Mouse (Mus musculus) midbrain, postnatal 0 days (tissue): ENCODE data around the gene Gm13023. TPM values are rescaled to one million over a fixed set of nuclear protein-coding genes. Genes with fewer than 3 reads are reported as not detected.
"Not testable (repeated sequence)": the region's sequence is repeated elsewhere in the genome, so short reads cannot be mapped to it uniquely, and the experiment has no call there.

Experiments used
- ATAC-seq: fragments of 200-750 bp; cut with Nextera tagmentation; 2 replicates; pipeline ENCODE4 v1.8.0; 2017; ENCODE audit warnings: moderate number of reproducible peaks, mild to moderate bottlenecking, moderate TSS enrichment, moderate library complexity; ENCODE audit not compliant: low FRiP score
- DNase-seq: peaks from one replicate; pipeline ENCODE4 v3.0.0-alpha.2; 2015; ENCODE audit warnings: low spot score
- H3K27ac ChIP-seq: fragments of 300-500 bp; sonication (generic); 2 replicates; pipeline ENCODE4 v1.5.1; 2014; ENCODE audit warnings: low read depth, mild to moderate bottlenecking, low read length, mixed read lengths
- H3K27me3 ChIP-seq: fragments of 300-500 bp; sonication (generic); 2 replicates; pipeline ENCODE4 v1.6.1; 2014; ENCODE audit warnings: low read length, control low read depth, mixed read lengths; ENCODE audit not compliant: insufficient read depth
- H3K36me3 ChIP-seq: fragments of 300-500 bp; sonication (generic); 2 replicates; pipeline ENCODE4 v1.6.1; 2014; ENCODE audit warnings: low read length, control low read depth, mixed read lengths; ENCODE audit not compliant: insufficient read depth
- H3K4me1 ChIP-seq: fragments of 300-500 bp; sonication (generic); 2 replicates; pipeline ENCODE4 v1.6.1; 2014; ENCODE audit warnings: mild to moderate bottlenecking, control low read depth, antibody characterized with exemption, low read length, mixed read lengths; ENCODE audit not compliant: insufficient read depth
- H3K4me2 ChIP-seq: fragments of 300-500 bp; sonication (generic); 2 replicates; pipeline ENCODE4 v1.6.1; 2014; ENCODE audit warnings: low read depth, mild to moderate bottlenecking, low read length, mixed read lengths; ENCODE audit not compliant: poor library complexity, severe bottlenecking
- H3K4me3 ChIP-seq: fragments of 300-500 bp; sonication (generic); 2 replicates; pipeline ENCODE4 v1.5.1; 2014; ENCODE audit warnings: low read depth, mild to moderate bottlenecking, low read length, moderate library complexity
- H3K9ac ChIP-seq: fragments of 300-500 bp; sonication (generic); replicated peaks from 2 replicates; pipeline ENCODE4 v1.6.1; 2014; ENCODE audit warnings: mild to moderate bottlenecking, low read length, moderate library complexity, mixed read lengths; ENCODE audit not compliant: poor library complexity, severe bottlenecking
- H3K9me3 ChIP-seq: fragments of 300-500 bp; sonication (generic); 2 replicates; pipeline ENCODE4 v1.6.1; 2016; ENCODE audit warnings: low read length, control low read depth
- CTCF ChIP-seq: IDR thresholded peaks from 2 replicates; pipeline ENCODE4 v1.5.1; 2016; ENCODE audit warnings: antibody characterized with exemption, mild to moderate bottlenecking
- WGBS: fragments of 180-500 bp; shearing (Covaris S2); extraction: QIAGEN DNeasy Blood & Tissue Kit; methylation state at CpG from one replicate; pipeline ENCODE4 v1.1.7; 2014; 5-methylcytosine and 5-hydroxymethylcytosine counted together
- polyA plus RNA-seq: library from polyadenylated mRNA; unstranded; fragments of >200 nt; fragmentation: Nextera tagmentation; extraction: Ambion mirVana; gene quantifications from 2 replicates; pipeline ENCODE4 v1.2.1, GENCODE M21; 2015
- total RNA-seq: library from RNA; depleted of rRNA; stranded (reverse); fragments of >200 nt; gene quantifications from 2 replicates; pipeline ENCODE4 v1.2.3, GENCODE M21; 2014; rRNA removed

Gene Gm13023
- total RNA-seq (not detected in 2 replicates), polyA plus RNA-seq (not detected in 2 replicates)

DNA sequence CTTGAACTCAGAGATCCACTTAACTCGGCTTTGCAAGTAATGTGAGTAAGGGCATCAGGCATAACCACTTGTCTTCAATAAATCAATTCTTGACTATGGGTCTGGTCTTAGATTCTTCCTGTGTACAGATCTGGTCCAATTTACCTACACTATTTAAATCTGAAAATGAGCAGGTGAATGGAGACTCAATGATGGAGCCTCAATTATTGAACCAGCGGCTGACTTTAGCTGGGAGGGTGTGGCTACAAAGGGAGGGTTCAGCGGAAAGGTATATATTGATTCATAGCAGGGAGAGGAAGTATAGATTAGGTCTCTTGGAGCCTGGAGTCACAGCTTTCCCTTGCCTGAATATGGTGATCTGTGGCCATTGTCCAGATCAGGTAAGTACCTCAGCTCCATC, at the start of gene Gm13023:
Gm13023 (plus strand) TSS at position 301 of the 400 bp plus-strand sequence.
- H3K4me1 ChIP-seq, H3K27ac ChIP-seq, H3K4me2 ChIP-seq, H3K4me3 ChIP-seq, H3K27me3 ChIP-seq, H3K9ac ChIP-seq, DNase-seq, ATAC-seq, H3K36me3 ChIP-seq: not testable (repeated sequence)
- WGBS = 92% methylated on average over 3 of the region's 3 CpGs
- peaks cover 10% of the 10 kb centered on the region; the same call in 1 of the 2 replicates for H3K9me3 ChIP-seq

DNA sequence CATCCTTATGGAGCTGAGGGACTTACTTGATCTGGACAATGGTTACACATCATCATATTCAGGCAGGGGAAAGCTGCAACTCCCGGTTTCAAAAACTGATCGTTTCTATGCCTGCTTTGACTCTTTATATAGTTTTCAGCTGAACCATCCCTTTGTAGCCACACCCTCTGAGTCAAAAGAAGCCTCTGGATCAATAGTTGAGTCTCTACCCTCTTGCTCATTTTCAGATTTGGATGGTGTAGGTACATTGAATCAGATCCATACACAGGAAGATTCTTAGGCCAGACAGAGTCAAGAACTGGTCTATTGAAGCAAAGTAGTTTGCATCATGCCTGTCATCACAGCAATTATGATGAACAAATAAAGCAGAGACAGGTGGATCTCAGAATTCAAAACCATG, 26.8 kb downstream of the Gm13023 start, which contains the start of gene Gm13084:
Gm13084 (minus strand) TSS at position 101 of the 400 bp plus-strand sequence.
- Histone ChIP-seq H3K9me3 (peaks cover 18% of the 10 kb centered on the region; the same call in 1 of the 2 replicates), H3K27me3 (no peaks in the 10 kb centered on the region), H3K9ac (no peak within 1 kb of the TSS), H3K4me3 (no peak within 1 kb of the TSS), H3K27ac (no peak within 1 kb of the TSS), H3K4me1 (no peaks in the 10 kb centered on the region), H3K36me3 (no peaks in the 10 kb centered on the region), H3K4me2 (no peak within 1 kb of the TSS)
- WGBS = 76% methylated on average over 2 of the region's 2 CpGs
- ATAC-seq = no peak
- no peak for DNase-seq
- no peak for TF ChIP-seq CTCF

Other genes starting within 250 kb of the Gm13023 start
- not detected in 2 replicates for gene BC080695, start 237.7 kb upstream of the Gm13023 start, total RNA-seq
- gene BC080695, start 237.7 kb upstream of the Gm13023 start, polyA plus RNA-seq = not detected in 2 replicates
- not detected in 2 replicates for gene Gm13057, start 237.6 kb upstream of the Gm13023 start, total RNA-seq
- not detected in 2 replicates for gene Gm13057, start 237.6 kb upstream of the Gm13023 start, polyA plus RNA-seq
- gene Gm13083, start 174.3 kb upstream of the Gm13023 start, total RNA-seq = not detected in 2 replicates
- not detected in 2 replicates for gene Gm13083, start 174.3 kb upstream of the Gm13023 start, polyA plus RNA-seq
- not detected in 2 replicates for gene Gm13088, start 132.1 kb upstream of the Gm13023 start, total RNA-seq
- not detected in 2 replicates for gene Gm13088, start 132.1 kb upstream of the Gm13023 start, polyA plus RNA-seq
- gene Gm13089, start 86.6 kb upstream of the Gm13023 start, total RNA-seq = not detected in 2 replicates
- gene Gm13089, start 86.6 kb upstream of the Gm13023 start, polyA plus RNA-seq = not detected in 2 replicates
- gene Gm13078, start 69.9 kb upstream of the Gm13023 start, total RNA-seq = not detected in 2 replicates
- gene Gm13078, start 69.9 kb upstream of the Gm13023 start, polyA plus RNA-seq = not detected in 2 replicates
- not detected in 2 replicates for gene Gm13084, start 26.7 kb downstream of the Gm13023 start, total RNA-seq
- not detected in 2 replicates for gene Gm13084, start 26.7 kb downstream of the Gm13023 start, polyA plus RNA-seq
- not detected in 2 replicates for gene Gm13103, start 57.1 kb downstream of the Gm13023 start, total RNA-seq
- not detected in 2 replicates for gene Gm13103, start 57.1 kb downstream of the Gm13023 start, polyA plus RNA-seq
- not detected in 2 replicates for gene Pramef6, start 111.0 kb downstream of the Gm13023 start, total RNA-seq
- not detected in 2 replicates for gene Pramef6, start 111.0 kb downstream of the Gm13023 start, polyA plus RNA-seq
- not detected in 2 replicates for gene Pramef25, start 161.7 kb downstream of the Gm13023 start, total RNA-seq
- gene Pramef25, start 161.7 kb downstream of the Gm13023 start, polyA plus RNA-seq = not detected in 2 replicates
- not detected in 2 replicates for gene Gm13101, start 177.6 kb downstream of the Gm13023 start, total RNA-seq
- not detected in 2 replicates for gene Gm13101, start 177.6 kb downstream of the Gm13023 start, polyA plus RNA-seq
- not detected in 2 replicates for gene Pramef17, start 205.0 kb downstream of the Gm13023 start, total RNA-seq
- not detected in 2 replicates for gene Pramef17, start 205.0 kb downstream of the Gm13023 start, polyA plus RNA-seq